Mouse (Mus musculus): Measurements from ENCODE around the gene Scaf1. TPM values are rescaled to one million over a fixed set of nuclear protein-coding genes. Genes with fewer than 3 reads are reported as not detected.

Gene Scaf1
- polyA plus RNA-seq, 1 experiment from 2014 or later: 27.3 TPM

DNA sequence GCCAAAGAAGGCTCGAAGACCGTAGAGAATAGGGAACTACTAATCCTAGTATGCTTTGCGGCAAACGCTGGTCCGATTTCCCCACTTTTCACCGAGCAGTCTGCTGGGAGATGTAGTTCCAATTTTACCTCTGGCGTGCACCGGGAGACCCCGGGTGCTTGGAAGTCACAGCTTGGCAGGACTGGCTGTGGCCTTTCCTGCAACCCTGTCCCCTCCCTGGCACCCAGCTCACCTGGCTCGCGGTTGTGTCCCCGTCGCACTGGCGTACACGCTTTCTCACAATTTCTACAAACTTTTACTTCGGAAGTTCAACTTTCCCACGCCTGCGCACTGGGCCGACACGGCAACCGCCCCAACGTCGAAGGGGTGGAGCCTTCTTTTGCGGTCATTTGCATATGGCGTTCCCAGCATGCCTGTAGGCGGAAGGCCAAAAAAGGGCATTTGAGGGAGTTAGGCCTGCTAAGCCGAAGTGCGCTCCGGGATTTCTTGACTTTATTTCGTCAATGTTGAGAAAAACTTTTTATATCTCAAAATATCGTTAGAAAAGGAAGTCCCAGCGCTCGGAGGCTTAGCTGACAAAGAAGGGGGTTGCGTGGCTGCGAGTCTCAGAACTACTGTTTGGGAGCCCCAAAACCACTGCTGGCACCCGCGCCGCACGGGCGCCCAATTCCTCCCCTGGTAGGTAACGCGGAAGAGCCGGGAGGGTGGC is 18.8 kb downstream of the Scaf1 start, which contains the start of gene Irf3:
Gene Irf3 (plus strand): TSS at position 418 of the 709 bp plus-strand sequence.
- H3K4me2 ChIP-seq (ENCODE audit: low read length): peak within 1 kb of the TSS; percentile 87
- WGBS: under 1% methylated on average over 43 of the region's 43 CpGs
- H3K9ac ChIP-seq (ENCODE audit: low read depth, low read length): peak within 1 kb of the TSS; percentile 77
- H3K4me3 ChIP-seq (replicated peaks; ENCODE audit: low read depth, low read length): peak within 1 kb of the TSS; percentile 68
- peak within 1 kb of the TSS; percentile 90 for H3K27ac ChIP-seq
- no peak for TF ChIP-seq CTCF (IDR thresholded peaks at IDR 0.05; ENCODE audit: low read depth)
- H3K9me3 ChIP-seq (replicated peaks; ENCODE audit: low read length): no peaks in the 10 kb centered on the region
- H3K27me3 ChIP-seq (ENCODE audit: insufficient read depth, low read length): no peaks in the 10 kb centered on the region
- ATAC-seq (replicated peaks; ENCODE audit: low FRiP score, low read depth): peak; percentile 89
- H3K4me1 ChIP-seq (replicated peaks; ENCODE audit: insufficient read depth, low read length): peaks cover 15% of the 10 kb centered on the region
- DNase-seq (ENCODE audit: low spot score): peak; percentile 99
- H3K36me3 ChIP-seq (ENCODE audit: insufficient read depth, low read length): peaks cover 29% of the 10 kb centered on the region

DNA sequence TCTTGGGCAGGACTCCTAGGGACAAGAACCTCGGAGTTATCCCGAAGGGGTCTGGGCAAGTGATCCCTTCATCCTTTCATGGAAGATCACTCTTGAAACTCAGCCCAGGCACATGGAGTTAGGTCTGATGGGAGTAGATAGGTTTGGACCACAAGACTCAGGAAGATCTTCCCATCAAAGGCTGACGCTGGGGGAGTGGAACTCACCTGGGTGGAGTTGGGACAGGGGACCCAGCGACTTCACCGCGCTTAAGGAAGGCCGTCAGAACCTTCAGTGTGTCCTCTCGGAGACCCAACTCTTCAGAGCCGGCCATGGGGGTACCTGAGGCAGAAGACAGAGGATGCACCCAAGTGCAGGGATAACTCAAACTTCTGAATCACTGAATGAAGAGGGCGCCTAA is 19.5 kb downstream of the Scaf1 start:
- ATAC-seq (replicated peaks; ENCODE audit: low FRiP score, low read depth) (no peak), DNase-seq (ENCODE audit: low spot score) (no peak)
- H3K4me2 ChIP-seq (ENCODE audit: low read length): peak overlapping the region; percentile 80
- WGBS: 7% methylated on average over 10 of the region's 10 CpGs
- no peak for TF ChIP-seq CTCF (IDR thresholded peaks at IDR 0.05; ENCODE audit: low read depth)
- peaks cover 29% of the 10 kb centered on the region for H3K36me3 ChIP-seq (ENCODE audit: insufficient read depth, low read length)
- H3K27me3 ChIP-seq (ENCODE audit: insufficient read depth, low read length): no peaks in the 10 kb centered on the region
- H3K9ac ChIP-seq (ENCODE audit: low read depth, low read length): peak overlapping the region; percentile 77
- peak overlapping the region; percentile 68 for H3K4me3 ChIP-seq (replicated peaks; ENCODE audit: low read depth, low read length)
- H3K4me1 ChIP-seq (replicated peaks; ENCODE audit: insufficient read depth, low read length): peaks cover 15% of the 10 kb centered on the region
- no peaks in the 10 kb centered on the region for H3K9me3 ChIP-seq (replicated peaks; ENCODE audit: low read length)
- H3K27ac ChIP-seq: 0 out of 2 replicates have a peak overlapping the region, but pooled peaks have one; percentile 37

DNA sequence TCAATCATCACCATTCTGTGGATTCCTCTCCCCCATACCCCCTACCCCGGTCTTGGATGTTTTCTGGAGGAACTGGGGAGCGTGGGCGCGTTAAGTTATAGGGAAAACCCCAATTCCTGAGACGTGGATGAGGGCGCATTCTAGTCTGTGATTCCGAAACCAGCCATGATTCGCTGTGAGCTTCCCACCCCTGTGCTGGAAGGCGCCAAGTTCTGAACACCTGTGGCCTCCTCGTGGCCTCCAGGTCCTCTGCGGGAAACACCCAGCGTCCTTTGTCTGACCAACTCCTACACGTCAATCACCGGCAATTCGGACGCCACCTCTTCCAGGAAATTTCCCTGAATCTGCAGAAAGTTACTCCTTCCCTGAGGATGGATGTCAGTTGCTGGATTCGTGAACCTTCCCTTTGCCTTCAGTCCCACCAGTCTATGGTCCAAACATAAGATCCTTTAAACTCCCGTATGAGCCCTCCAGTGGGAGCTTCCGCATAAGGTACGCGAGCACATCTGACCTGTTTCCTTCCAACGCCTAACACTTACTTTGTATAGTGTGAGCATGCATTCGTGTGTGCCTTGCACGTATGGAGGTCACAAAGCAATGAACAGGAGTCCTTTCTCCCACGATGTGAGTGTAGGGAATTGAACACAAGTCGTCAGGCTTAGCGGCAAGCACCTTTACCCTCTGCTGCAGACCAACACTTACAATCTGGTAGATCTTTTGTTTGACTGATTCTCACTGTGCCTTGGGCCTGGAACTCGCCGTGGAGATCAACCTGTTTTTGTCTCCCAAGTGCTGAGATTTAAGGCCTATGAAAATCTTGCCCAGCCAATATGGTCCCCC is 29.1 kb downstream of the Scaf1 start:
- peak overlapping the region; percentile 69 for H3K9ac ChIP-seq (ENCODE audit: low read depth, low read length)
- under 1% methylated on average over 29 of the region's 29 CpGs for WGBS
- peaks cover 10% of the 10 kb centered on the region; the same call in 1 of the 2 replicates for H3K36me3 ChIP-seq (ENCODE audit: insufficient read depth, low read length)
- H3K27me3 ChIP-seq (ENCODE audit: insufficient read depth, low read length): no peaks in the 10 kb centered on the region
- peak; percentile 11; the same call in 1 of the 2 replicates for ATAC-seq (replicated peaks; ENCODE audit: low FRiP score, low read depth)
- H3K4me3 ChIP-seq (replicated peaks; ENCODE audit: low read depth, low read length): peak overlapping the region; percentile 67
- H3K9me3 ChIP-seq (replicated peaks; ENCODE audit: low read length): no peaks in the 10 kb centered on the region
- H3K27ac ChIP-seq: peak overlapping the region; percentile 95
- no peak for TF ChIP-seq CTCF (IDR thresholded peaks at IDR 0.05; ENCODE audit: low read depth)
- H3K4me2 ChIP-seq (ENCODE audit: low read length): peak overlapping the region; percentile 75
- DNase-seq (ENCODE audit: low spot score): no peak
- peaks cover 19% of the 10 kb centered on the region; the same call in 1 of the 2 replicates for H3K4me1 ChIP-seq (replicated peaks; ENCODE audit: insufficient read depth, low read length)

DNA sequence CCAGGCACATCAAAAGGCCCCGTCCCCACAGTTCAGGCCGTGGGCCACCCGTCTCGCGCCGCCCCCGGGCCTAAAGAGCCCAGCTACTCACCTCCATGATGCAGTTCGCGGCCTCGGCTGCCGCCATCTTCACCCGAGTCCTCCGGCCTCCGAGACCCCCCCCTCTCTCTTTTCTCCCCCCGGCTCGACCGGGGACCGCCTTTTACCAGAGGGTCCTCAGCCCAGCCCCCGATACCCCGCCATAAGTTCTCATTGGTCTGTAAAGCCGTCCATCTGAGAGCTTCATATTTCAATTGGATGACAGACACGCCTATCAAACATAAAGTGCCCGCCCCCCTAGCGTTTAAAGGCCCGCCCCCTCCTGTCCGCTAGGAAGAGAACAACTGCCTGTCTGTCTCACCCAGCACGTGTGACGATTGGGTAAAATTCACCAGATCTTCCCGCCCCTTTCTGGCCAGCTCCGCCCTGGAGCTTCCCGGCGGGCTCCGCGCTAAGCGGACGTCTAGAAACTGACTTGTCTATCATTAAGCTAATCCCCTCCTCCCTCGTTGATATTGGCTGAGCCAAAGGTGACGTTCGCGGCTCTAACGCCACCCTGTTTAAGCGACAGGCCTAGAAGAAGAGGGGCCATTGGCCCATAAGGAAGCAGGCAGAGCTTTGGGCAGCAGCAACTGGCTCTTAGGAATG is 29.8 kb downstream of the Scaf1 start, which contains the start of gene Prmt1:
Gene Prmt1 (minus strand): TSS at position 377 of the 687 bp plus-strand sequence.
- H3K27ac ChIP-seq: peak within 1 kb of the TSS; percentile 96

DNA sequence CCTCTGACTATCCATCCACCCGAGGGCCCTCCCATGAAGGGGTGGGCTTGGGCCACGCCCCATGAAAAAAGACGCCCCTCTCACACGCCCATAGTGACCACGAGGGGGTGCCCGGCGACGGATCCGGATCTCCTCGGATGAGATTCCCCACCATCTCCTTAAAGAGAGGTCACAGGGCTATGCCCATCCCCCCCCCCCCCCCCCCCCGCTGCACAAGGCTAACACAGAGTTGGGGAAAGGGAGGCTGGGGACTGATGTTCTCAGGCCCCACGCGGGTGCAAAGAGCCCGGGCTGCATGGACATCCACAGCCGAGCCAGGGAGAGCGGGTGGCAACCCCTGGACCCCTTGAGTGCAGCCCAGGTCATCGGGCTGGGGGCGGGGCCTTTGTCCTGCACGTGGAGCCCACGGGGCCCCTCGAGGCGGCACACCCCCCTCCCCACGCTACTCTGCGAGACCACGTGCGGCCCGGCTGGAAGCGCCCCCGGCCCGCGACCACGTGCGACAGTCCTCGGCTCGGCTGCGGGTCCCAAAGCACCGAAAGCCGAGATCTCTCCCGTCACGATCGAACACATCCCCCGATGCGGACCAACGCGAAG is 30.5 kb downstream of the Scaf1 start:
- peak; percentile 61 for TF ChIP-seq CTCF (IDR thresholded peaks at IDR 0.05; ENCODE audit: low read depth)
- Histone ChIP-seq H3K27ac (peak overlapping the region; percentile 96), H3K4me1 (replicated peaks; ENCODE audit: insufficient read depth, low read length) (peaks cover 19% of the 10 kb centered on the region; the same call in 1 of the 2 replicates), H3K9me3 (replicated peaks; ENCODE audit: low read length) (no peaks in the 10 kb centered on the region), H3K27me3 (ENCODE audit: insufficient read depth, low read length) (no peaks in the 10 kb centered on the region), H3K4me3 (replicated peaks; ENCODE audit: low read depth, low read length) (peak overlapping the region; percentile 97), H3K9ac (ENCODE audit: low read depth, low read length) (peak overlapping the region; percentile 97), H3K36me3 (ENCODE audit: insufficient read depth, low read length) (peaks cover 14% of the 10 kb centered on the region), H3K4me2 (ENCODE audit: low read length) (peak overlapping the region; percentile 86)
- peak; percentile 4 for ATAC-seq (replicated peaks; ENCODE audit: low FRiP score, low read depth)
- under 1% methylated on average over 45 of the region's 45 CpGs for WGBS
- DNase-seq (ENCODE audit: low spot score): peak; percentile 88

More for the DNA sequence above, 29.8 kb downstream of the Scaf1 start, which contains the start of gene Prmt1:
- Histone ChIP-seq H3K4me1 (replicated peaks; ENCODE audit: insufficient read depth, low read length) (peaks cover 19% of the 10 kb centered on the region; the same call in 1 of the 2 replicates), H3K4me3 (replicated peaks; ENCODE audit: low read depth, low read length) (peak within 1 kb of the TSS; percentile 97), H3K4me2 (ENCODE audit: low read length) (peak within 1 kb of the TSS; percentile 86), H3K9ac (ENCODE audit: low read depth, low read length) (peak within 1 kb of the TSS; percentile 97), H3K27me3 (ENCODE audit: insufficient read depth, low read length) (no peaks in the 10 kb centered on the region), H3K36me3 (ENCODE audit: insufficient read depth, low read length) (peaks cover 10% of the 10 kb centered on the region; the same call in 1 of the 2 replicates), H3K9me3 (replicated peaks; ENCODE audit: low read length) (no peaks in the 10 kb centered on the region)
- DNase-seq (ENCODE audit: low spot score): peak; percentile 100
- peak; percentile 95 for ATAC-seq (replicated peaks; ENCODE audit: low FRiP score, low read depth)
- no peak for TF ChIP-seq CTCF (IDR thresholded peaks at IDR 0.05; ENCODE audit: low read depth)
- WGBS: under 1% methylated on average over 42 of the region's 42 CpGs
